Mouse (Mus musculus) MEL (cell line): ENCODE data around the gene Unc79. TPM values are rescaled to one million over a fixed set of nuclear protein-coding genes. Genes with fewer than 3 reads are reported as not detected.

Source experiments
- DNase-seq: peaks from one replicate; pipeline ENCODE4 v3.0.0; 2011; ENCODE audit warnings: low read depth, low spot score
- H3K27ac ChIP-seq: 2 replicates; pipeline ENCODE4 v1.5.1; 2012; ENCODE audit warnings: low read depth, mild to moderate bottlenecking, control low read depth, low read length, moderate library complexity; ENCODE audit not compliant: control insufficient read depth
- H3K27me3 ChIP-seq, 2 experiments: fragments of 150-350 bp in 1 of 2; sonication (generic) in 1 of 2; 2 replicates each; pipeline ENCODE4 v1.6.1; 2012; ENCODE audit warnings: low read length in 2 of 2, mild to moderate bottlenecking in 2 of 2, improper control_type of control experiment in 1 of 2, moderate library complexity in 1 of 2; ENCODE audit not compliant: insufficient read depth in 2 of 2, control insufficient read depth in 1 of 2
- H3K36me3 ChIP-seq, 2 experiments: 2 replicates each; pipeline ENCODE4 v1.6.1; 2012 to 2014; ENCODE audit warnings: low read length in 2 of 2, improper control_type of control experiment in 1 of 2, inconsistent platforms in 1 of 2, mild to moderate bottlenecking in 1 of 2; ENCODE audit not compliant: insufficient read depth in 2 of 2, control insufficient read depth in 1 of 2
- H3K4me1 ChIP-seq, 2 experiments: fragments of 150-350 bp in 1 of 2; sonication (generic) in 1 of 2; 2 replicates each; pipeline ENCODE4 v1.6.1; 2012; ENCODE audit warnings: low read length in 2 of 2, improper control_type of control experiment in 1 of 2, mild to moderate bottlenecking in 1 of 2; ENCODE audit not compliant: insufficient read depth in 2 of 2, control insufficient read depth in 1 of 2
- H3K4me3 ChIP-seq, 2 experiments: fragments of 150-350 bp in 1 of 2; sonication (generic) in 1 of 2; 2 replicates each; pipeline ENCODE4 v1.5.1; 2012; ENCODE audit warnings: low read depth in 2 of 2, low read length in 2 of 2, mild to moderate bottlenecking in 2 of 2, moderate library complexity in 2 of 2, control low read depth in 1 of 2, improper control_type of control experiment in 1 of 2; ENCODE audit not compliant: control insufficient read depth in 1 of 2, insufficient read depth in 1 of 2
- H3K79me2 ChIP-seq: 2 replicates; pipeline ENCODE4 v1.6.1; 2012; ENCODE audit warnings: mild to moderate bottlenecking, low read length, moderate library complexity; ENCODE audit not compliant: control insufficient read depth, poor library complexity, insufficient read depth
- H3K9ac ChIP-seq: 2 replicates; pipeline ENCODE4 v1.6.1; 2012; ENCODE audit warnings: low read depth, mild to moderate bottlenecking, control low read depth, low read length, moderate library complexity; ENCODE audit not compliant: control insufficient read depth, poor library complexity, severe bottlenecking
- H3K9me3 ChIP-seq: fragments of 150-350 bp; sonication (generic); replicated peaks from 2 replicates; pipeline ENCODE4 v1.6.1; 2012; ENCODE audit warnings: mild to moderate bottlenecking, low read length, improper control_type of control experiment, moderate library complexity; ENCODE audit not compliant: insufficient read depth
- BHLHE40 ChIP-seq: IDR thresholded peaks from 2 replicates; pipeline ENCODE4 v1.6.1; 2012; ENCODE audit warnings: low read depth, mild to moderate bottlenecking, inconsistent platforms, low read length, improper control_type of control experiment, borderline replicate concordance
- CHD1 ChIP-seq: IDR thresholded peaks from 2 replicates; pipeline ENCODE4 v1.6.1; 2012; ENCODE audit warnings: low read depth, mild to moderate bottlenecking, inconsistent platforms, low read length, improper control_type of control experiment
- E2F4 ChIP-seq: IDR thresholded peaks from 2 replicates; pipeline ENCODE4 v1.6.1; 2011; ENCODE audit warnings: low read depth, low read length, improper control_type of control experiment, borderline replicate concordance
- ELF1 ChIP-seq: IDR thresholded peaks from 2 replicates; pipeline ENCODE4 v1.6.1; 2014; ENCODE audit warnings: low read depth, mild to moderate bottlenecking, inconsistent platforms, low read length, improper control_type of control experiment, moderate library complexity
- JUND ChIP-seq: IDR thresholded peaks from 2 replicates; pipeline ENCODE4 v1.6.1; 2011; ENCODE audit warnings: low read depth, mild to moderate bottlenecking, improper control_type of control experiment, low read length
- KAT2A ChIP-seq: conservative IDR thresholded peaks from 2 replicates; pipeline ENCODE4 v1.6.1; 2012; ENCODE audit warnings: low read depth, low read length, improper control_type of control experiment, inconsistent platforms
- MAX ChIP-seq: IDR thresholded peaks from 2 replicates; pipeline ENCODE4 v1.6.1; 2011; ENCODE audit warnings: low read length, improper control_type of control experiment
- MAZ ChIP-seq: IDR thresholded peaks from 2 replicates; pipeline ENCODE4 v1.6.1; 2012; ENCODE audit warnings: low read depth, mild to moderate bottlenecking, inconsistent platforms, low read length, improper control_type of control experiment
- MYB ChIP-seq: IDR thresholded peaks from 2 replicates; pipeline ENCODE4 v1.6.1; 2011; ENCODE audit warnings: mild to moderate bottlenecking, low read depth, low read length, improper control_type of control experiment
- MYC ChIP-seq: IDR thresholded peaks from 2 replicates; pipeline ENCODE4 v1.6.1; 2011; ENCODE audit warnings: low read depth, mild to moderate bottlenecking, low read length, improper control_type of control experiment, moderate library complexity
- NRF1 ChIP-seq: IDR thresholded peaks from 2 replicates; pipeline ENCODE4 v1.6.1; 2014; ENCODE audit warnings: low read depth, mild to moderate bottlenecking, inconsistent platforms, low read length, improper control_type of control experiment, moderate library complexity; ENCODE audit not compliant: poor library complexity, insufficient read depth, severe bottlenecking
- POLR2AphosphoS5 ChIP-seq: IDR thresholded peaks from 2 replicates; pipeline ENCODE4 v1.6.1; 2012; ENCODE audit warnings: low read depth, borderline replicate concordance, mild to moderate bottlenecking, inconsistent platforms, low read length, moderate library complexity, mixed read lengths
- RAD21 ChIP-seq: IDR thresholded peaks from 2 replicates; pipeline ENCODE4 v1.6.1; 2011; ENCODE audit warnings: mild to moderate bottlenecking, low read depth, low read length, improper control_type of control experiment
- RCOR1 ChIP-seq: IDR thresholded peaks from 2 replicates; pipeline ENCODE4 v1.6.1; 2012; ENCODE audit warnings: low read depth, mild to moderate bottlenecking, inconsistent platforms, low read length, improper control_type of control experiment
- SIN3A ChIP-seq: IDR thresholded peaks from 2 replicates; pipeline ENCODE4 v1.6.1; 2012; ENCODE audit warnings: low read length, improper control_type of control experiment, inconsistent platforms
- SMC3 ChIP-seq: IDR thresholded peaks from 2 replicates; pipeline ENCODE4 v1.6.1; 2011; ENCODE audit warnings: low read depth, low read length, improper control_type of control experiment
- TCF12 ChIP-seq: IDR thresholded peaks from 2 replicates; pipeline ENCODE4 v1.6.1; 2014; ENCODE audit warnings: low read depth, mild to moderate bottlenecking, inconsistent platforms, low read length, improper control_type of control experiment, moderate library complexity
- USF2 ChIP-seq, 2 experiments: IDR thresholded peaks; 2 replicates each; pipeline ENCODE4 v1.6.1; 2011 to 2012; ENCODE audit warnings: improper control_type of control experiment in 2 of 2, low read length in 2 of 2, borderline replicate concordance in 1 of 2, inconsistent platforms in 1 of 2, low read depth in 1 of 2, mild to moderate bottlenecking in 1 of 2; ENCODE audit not compliant: insufficient read depth in 1 of 2
- ZC3H11A ChIP-seq: IDR thresholded peaks from 2 replicates; pipeline ENCODE4 v1.6.1; 2012; ENCODE audit warnings: low read depth, mild to moderate bottlenecking, inconsistent platforms, low read length, improper control_type of control experiment
- ZMIZ1 ChIP-seq: IDR thresholded peaks from 2 replicates; pipeline ENCODE4 v1.6.1; 2012; ENCODE audit warnings: low read depth, mild to moderate bottlenecking, inconsistent platforms, low read length, improper control_type of control experiment, moderate library complexity
- polyA plus RNA-seq, 2 experiments: library from polyadenylated mRNA; stranded (reverse) in 1 of 2; unstranded in 1 of 2; fragments of >175 nt in 1 of 2; fragments of >200 nt in 1 of 2; gene quantifications; 2 replicates each; pipeline versions ENCODE4 v1.2.1 to v1.2.4; 2012; ENCODE audit warnings: low replicate concordance in 2 of 2, low read depth in 1 of 2; ENCODE audit not compliant: insufficient read length in 2 of 2, insufficient read depth in 1 of 2, missing spikeins in 1 of 2
- total RNA-seq: library from RNA; depleted of rRNA; stranded (reverse); fragments of 300-350 nt; gene quantifications from 2 replicates; pipeline ENCODE4 v1.2.3, GENCODE M21; 2012

Gene Unc79
- total and polyA plus RNA-seq, 3 experiments = 0.01 TPM; not detected in 2

DNA sequence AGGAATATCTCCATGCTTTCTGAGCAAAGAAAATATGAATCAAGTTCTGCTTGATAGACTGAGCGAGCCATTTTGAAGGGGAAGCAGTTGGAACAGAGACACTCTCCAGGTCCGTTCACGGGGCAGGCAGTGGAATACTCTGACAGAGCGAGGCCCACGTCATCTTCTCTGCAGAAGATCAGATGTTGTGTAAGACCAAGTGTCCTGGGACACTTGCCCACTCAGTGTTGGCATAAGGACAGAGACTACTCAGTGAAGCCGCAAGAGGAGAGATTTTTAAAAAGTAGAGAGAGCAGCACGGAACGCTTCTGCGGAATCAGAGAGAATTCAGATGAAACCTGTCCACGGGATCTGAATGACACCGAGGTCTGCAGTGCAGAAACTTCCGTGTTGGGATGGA is 69.5 kb downstream of the Unc79 start:
- TF ChIP-seq ELF1 (no peak), BHLHE40 (no peak), SMC3 (no peak), JUND (no peak), RAD21 (no peak), MAX (no peak), MYC (no peak)
- H3K9me3 ChIP-seq = no peaks in the 10 kb centered on the region
- no peak for DNase-seq
- H3K27me3 ChIP-seq = no peaks in the 10 kb centered on the region
- no peak overlapping the region for H3K9ac ChIP-seq
- no peaks in the 10 kb centered on the region for H3K79me2 ChIP-seq
- no peak overlapping the region for H3K27ac ChIP-seq
- no peaks in the 10 kb centered on the region for H3K36me3 ChIP-seq
- no peaks in the 10 kb centered on the region for H3K4me1 ChIP-seq
- H3K4me3 ChIP-seq = no peak overlapping the region

GRCm38 (mm10) chr12:103036692-103037091 is 88.0 kb downstream of the Unc79 start:
- Histone ChIP-seq H3K9me3 (no peaks in the 10 kb centered on the region), H3K4me3 (no peak overlapping the region), H3K9ac (no peak overlapping the region), H3K4me1 (no peaks in the 10 kb centered on the region), H3K27ac (no peak overlapping the region), H3K79me2 (no peaks in the 10 kb centered on the region), H3K27me3 (no peaks in the 10 kb centered on the region), H3K36me3 (no peaks in the 10 kb centered on the region)
- DNase-seq = no peak
- TF ChIP-seq MAZ (no peak), MYC (no peak), SMC3 (no peak), CHD1 (no peak), SIN3A (no peak), RAD21 (no peak), POLR2AphosphoS5 (no peak), E2F4 (no peak), ZC3H11A (no peak), TCF12 (no peak), BHLHE40 (no peak), USF2 (IDR thresholded peaks at IDR 0.05; ENCODE audit: borderline replicate concordance in 1 of 2, insufficient read depth in 1 of 2, low read depth in 1 of 2, low read length in 2 of 2) (no peak), RCOR1 (no peak), MYB (no peak), NRF1 (no peak), KAT2A (no peak), ZMIZ1 (no peak), MAX (no peak)
